Mouse (Mus musculus) lung, adult 2 months (tissue): ENCODE measurements around the gene Mtfp1.

Experiments
- CTCF ChIP-seq: fragments of 200-500 bp; IDR thresholded peaks from 2 replicates; pipeline ENCODE4 v1.5.1; 2011; ENCODE audit warnings: mild to moderate bottlenecking, low read length, control low read depth; ENCODE audit not compliant: insufficient read depth
- POLR2A ChIP-seq: fragments of 200-500 bp; IDR thresholded peaks from 2 replicates; pipeline ENCODE4 v1.6.1; 2011; ENCODE audit warnings: low read depth, mild to moderate bottlenecking, control low read depth, low read length, borderline replicate concordance; ENCODE audit errors: extremely low read depth

- TF ChIP-seq CTCF (peak; percentile 95), POLR2A (no peak; the same call in 1 of the 2 replicates)
Observed at GRCm38 (mm10) chr11:4080219-4080618, 15.0 kb downstream of the Mtfp1 start.
